Mouse (Mus musculus) layer of hippocampus, adult 18-20 months (tissue): ENCODE results near the gene Susd5. TPM values are rescaled to one million over a fixed set of nuclear protein-coding genes. Genes with fewer than 3 reads are reported as not detected.

Experiments used
- DNase-seq, 2 experiments: peaks; one replicate each; pipeline ENCODE4 v3.0.0; 2022; ENCODE audit warnings: low spot score in 2 of 2
- long read RNA-seq: library from polyadenylated mRNA; stranded (forward); transcript quantifications from one replicate; pipeline ENCODE4 v2.0.0, GENCODE M21; 2021
- total RNA-seq, 2 experiments: library from RNA; stranded (reverse); gene quantifications; 2 replicates each; pipeline ENCODE4 v1.2.3; 2021

Gene Susd5
- total RNA-seq = 1 to 10 TPM; 3.0 to 3.7 TPM
- long read RNA-seq, full-length matches to known transcripts = 10 of 11 reads
- long read RNA-seq, partial matches to known transcripts = 0 of 11 reads
- long read RNA-seq, other reads (novel, unspliced or antisense) = 1 of 11 reads

DNA sequence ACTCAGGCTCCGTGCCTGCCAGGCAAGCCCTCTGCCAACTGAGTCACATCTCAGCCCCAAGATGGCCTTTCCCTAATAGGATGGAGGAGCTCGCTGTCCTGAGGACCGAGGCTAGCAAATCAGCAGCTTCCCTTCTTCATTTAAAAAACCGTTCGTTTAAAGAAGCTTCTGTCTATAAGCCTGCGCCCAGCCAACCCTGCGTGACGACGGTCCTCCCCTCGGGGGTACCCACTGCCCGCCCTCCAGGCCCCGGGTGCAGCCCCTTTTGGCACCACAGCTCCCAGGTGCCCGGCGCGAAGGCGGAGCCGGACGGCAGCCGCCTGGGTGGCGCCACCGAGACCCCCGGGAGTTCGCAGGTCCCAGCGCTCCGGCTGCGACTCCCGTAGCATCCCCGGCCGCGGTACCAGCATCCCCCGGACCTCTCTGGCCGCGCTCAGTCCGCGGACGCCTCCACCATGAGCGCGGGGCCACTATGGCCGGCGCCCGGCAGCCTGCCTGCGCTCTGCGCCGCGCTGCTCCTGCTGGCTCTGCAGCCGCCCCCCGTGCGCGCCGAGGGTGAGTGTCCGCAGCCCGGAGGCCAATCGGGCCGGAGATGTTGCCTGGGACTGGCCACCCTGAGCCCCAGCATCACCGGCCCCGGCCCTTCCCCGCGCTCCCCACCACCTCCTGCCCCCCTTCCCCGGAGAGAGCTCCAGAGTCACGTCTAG is at the start of gene Susd5:
TSS of gene Susd5 (plus strand) at position 51 of the 707 bp plus-strand sequence.
- no peak for DNase-seq

DNA sequence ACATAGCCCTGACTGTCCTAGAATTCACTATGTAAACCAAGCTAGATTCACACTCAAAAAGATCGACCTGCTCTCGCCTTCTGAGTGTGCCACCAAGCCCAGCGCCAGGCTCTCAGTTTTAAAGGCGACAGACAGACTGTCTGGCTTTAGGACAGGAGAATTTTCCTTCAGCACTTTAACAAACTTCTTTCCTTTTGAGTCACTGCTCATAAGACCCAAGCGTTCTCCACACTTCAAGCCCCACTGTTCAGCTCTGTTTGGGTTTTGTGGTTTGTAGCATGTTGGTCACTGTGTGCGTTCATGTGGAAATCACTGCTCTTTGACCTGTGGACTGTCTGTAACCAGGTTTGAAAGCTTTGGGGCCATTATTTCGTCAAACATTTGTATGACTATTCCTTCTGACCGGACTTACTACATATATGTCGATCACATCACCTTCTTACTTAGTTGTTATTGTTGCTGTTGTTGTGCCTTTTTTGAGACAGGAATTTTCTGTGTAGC is 49.0 kb upstream of the Susd5 start:
- DNase-seq = no peak

DNA sequence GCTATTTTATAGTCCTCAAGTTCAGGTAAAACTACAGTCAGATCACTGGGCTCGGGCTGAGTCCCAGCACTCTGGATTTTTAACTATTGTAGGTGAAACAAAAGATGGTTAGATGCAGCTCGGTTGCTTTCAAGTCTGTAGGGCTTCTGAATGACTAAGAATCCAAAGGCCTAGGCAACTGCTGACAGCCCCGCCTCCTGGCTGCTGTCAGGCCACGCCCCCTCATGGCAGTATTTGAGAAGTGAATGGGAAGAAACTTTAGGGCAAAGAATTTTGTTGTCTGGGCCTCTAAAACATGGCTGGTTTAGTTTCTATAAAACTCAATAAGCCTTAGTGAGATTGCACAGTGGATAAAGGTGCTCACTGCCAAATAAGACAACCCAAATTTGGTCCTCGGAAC is 47.4 kb upstream of the Susd5 start:
- DNase-seq = no peak

DNA sequence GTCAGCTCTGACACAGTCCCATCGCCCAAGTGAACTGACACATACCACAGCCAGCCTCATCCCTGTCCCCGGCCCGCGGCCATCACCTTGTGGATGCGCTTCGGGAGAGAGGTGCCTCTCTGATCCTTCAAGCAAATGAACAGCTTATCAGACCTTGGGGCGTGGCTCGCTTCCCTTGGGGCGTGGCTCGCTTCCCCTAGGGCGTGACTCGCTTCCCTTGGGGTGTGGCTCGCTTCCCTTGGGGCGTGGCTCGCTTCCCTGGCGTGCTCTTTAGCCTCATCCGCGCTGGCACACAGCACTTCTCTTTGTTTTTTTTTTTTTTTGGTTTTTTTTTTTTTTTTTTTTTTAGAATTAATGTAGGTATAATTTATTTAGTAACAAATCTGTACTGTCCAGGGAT is 45.7 kb upstream of the Susd5 start:
- DNase-seq = no peak

DNA sequence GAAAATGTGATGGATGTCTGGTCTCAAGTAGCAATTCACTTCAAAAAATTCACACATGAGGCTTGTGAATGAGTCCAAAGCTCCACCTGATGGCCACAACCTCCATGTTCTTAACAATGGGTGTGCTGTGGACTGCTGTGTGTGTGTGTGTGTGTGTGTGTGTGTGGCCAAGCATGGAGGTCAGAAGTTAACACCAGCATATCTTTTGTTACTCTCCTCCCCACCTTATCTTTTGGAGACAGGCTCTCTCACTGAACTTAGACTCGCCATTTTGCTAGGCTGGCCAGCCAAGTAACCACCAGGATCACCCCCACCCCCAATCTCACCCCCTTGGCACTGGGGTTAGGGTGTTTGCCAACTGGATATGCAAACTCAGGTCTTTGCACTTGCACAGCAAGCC is 42.9 kb upstream of the Susd5 start:
- no peak for DNase-seq

DNA sequence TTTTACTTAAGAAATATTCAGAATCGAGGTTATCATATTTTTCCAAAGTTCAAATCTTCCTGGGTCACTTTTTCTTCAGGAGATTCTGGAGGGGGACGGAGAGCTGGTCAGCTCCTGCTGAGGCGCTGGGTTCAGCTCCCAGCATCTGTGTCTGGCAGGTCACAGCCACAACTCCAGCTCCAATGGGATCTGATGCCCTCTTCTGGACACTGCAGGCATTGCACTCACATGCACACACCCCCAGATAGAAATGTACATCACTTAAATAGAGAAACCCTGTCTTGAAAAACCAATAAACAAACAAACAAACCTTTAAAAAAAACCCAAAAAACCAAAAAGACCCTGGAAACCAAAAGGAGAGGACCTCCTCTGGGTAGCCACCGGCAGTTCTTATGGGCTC is 41.2 kb upstream of the Susd5 start:
- DNase-seq = no peak

GRCm38 (mm10) chr9:114016402-114016801 is 40.5 kb upstream of the Susd5 start:
- DNase-seq = no peak

- DNase-seq = no peak
Measured at GRCm38 (mm10) chr9:114019012-114019762, 37.8 kb upstream of the Susd5 start.

DNA sequence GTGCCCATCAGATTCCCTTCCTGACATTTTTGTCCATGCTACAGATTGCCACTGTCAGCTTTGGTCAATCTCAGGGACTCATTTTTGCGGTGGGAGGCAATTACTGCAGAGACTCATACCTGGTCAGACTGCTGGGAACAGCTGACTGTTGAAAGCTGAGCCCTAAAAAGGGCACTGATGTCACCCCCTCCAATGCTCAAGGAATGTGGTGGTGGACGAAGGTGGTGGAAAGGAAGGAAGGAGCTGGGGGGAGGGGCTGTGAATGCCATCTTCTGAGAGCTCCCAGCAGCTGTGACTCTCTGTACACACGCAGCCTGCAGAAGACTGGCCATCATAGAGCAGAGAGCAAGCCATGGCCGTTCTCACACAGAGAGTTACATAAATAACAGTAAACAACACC is 34.8 kb upstream of the Susd5 start:
- DNase-seq = no peak

DNA sequence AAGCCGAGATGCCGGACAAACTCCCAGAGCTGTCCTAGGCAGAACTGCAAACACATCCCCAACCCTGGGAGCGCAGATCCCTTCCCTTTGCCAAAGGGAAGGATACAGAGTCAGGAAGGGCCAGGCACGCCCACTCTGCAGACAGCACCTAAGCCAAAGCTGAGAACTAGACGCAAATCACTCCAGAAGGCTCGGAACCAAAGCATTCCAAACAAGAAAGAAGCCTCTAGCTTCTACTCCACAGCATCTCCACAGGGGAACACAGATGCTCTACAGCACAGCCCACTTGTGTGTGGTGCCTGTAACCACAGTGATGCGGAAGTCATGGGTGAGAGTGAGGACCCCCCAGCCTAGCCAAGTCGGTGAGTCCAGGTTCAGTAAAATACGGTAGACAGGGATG is 31.8 kb upstream of the Susd5 start:
- DNase-seq = peak in 1 of 2 experiments; percentile 21

DNA sequence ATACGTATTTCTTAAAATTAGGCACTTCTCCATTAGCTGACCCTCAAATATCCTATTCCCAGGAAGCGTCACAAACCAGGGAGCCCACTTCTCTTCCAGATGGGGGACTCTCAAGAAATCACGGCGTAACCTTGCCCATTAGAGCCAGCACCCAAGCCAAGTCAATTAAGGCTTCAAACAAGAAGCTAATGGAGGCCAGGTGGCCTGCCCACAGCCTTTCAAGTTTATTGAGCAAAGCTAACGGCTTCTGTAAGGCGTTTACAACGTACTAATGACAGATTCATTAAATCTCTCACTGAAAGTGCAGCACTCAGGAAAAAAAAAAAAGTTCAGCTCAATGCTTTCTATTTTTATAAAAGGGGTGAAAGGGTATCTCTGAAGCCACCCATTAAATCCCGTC is 31.1 kb upstream of the Susd5 start:
- DNase-seq = no peak

DNA sequence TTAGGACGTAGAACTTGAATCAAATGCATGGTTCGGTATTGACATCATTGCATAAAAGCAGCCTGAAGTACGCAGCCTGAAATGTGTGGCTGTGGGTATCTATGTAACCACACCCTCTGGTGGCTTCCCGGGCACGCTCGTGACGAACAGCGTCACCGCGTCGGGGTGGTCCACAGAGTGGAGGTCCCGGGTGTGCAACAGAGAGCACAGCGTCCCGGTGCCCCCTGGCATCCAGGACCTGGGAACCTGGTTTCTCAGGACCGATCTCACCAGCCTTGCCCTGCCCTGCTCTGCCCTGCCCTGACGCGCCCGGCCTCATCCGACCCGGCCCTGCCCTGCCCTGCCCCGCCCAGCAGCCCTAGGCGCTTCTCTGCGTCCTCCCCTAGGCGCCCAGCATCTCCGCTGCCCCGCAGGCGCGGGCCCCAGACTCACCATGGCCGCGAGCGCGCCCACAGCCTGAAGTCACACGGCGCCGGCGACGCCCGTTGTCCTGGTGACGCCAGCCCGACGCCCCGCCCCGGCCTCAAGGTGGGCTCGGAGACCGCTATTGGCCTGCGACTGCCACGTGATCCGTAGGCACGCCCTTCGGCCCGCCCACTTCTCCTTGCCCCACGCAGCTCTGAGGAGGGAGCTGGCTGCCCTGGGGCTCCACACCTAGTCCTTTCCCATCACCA is 30.5 kb upstream of the Susd5 start:
- peak; percentile 84 to 89 for DNase-seq

- no peak for DNase-seq
Measured at GRCm38 (mm10) chr9:114040945-114041344, 16.0 kb upstream of the Susd5 start.

DNA sequence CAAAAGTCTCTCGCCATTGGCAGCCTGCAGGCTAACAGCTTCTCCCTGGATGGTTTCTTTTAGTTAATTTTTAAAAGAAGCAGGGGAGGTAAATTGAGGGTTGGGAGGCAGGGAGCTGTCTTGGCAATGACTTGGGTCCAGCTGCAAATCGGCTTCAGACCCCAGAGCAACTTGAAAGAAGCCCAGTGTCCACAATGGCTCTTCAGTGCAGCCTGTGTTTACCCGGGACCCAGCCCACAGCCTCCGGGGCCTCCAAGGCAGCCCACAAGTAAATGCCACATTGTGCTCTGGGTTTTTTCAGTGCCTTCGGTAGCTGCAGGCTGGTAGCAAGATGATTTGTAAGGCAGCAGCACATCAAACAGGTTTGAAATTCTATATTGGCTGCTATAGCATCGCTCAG is 14.4 kb upstream of the Susd5 start:
- DNase-seq = no peak

GRCm38 (mm10) chr9:114044446-114044845 is 12.5 kb upstream of the Susd5 start:
- no peak for DNase-seq

DNA sequence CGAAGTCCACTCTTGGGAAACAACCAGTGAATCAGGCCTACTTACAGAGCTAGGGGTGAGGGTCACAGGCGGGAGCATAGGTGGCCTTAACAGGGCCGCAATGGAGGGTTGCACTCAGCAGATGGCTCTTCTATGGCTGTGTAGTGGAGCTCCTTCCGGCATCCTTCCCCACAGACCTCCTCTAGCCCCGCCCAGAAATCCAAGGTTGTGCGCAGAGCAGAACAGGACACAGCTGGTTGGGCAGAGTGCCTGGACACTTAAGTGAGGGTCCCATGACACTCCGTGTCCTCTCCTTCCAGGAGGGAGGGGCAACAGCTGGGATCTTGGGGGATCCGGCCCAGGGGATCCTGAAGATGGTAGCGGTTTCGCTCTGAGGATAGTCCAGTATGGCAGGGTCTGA is 10.9 kb upstream of the Susd5 start, which contains the start of gene Fbxl2:
TSS of gene Fbxl2 (minus strand) at position 164 of the 400 bp plus-strand sequence.
- no peak for DNase-seq

- no peak for DNase-seq
Measured at GRCm38 (mm10) chr9:114046676-114047075, 10.3 kb upstream of the Susd5 start.

DNA sequence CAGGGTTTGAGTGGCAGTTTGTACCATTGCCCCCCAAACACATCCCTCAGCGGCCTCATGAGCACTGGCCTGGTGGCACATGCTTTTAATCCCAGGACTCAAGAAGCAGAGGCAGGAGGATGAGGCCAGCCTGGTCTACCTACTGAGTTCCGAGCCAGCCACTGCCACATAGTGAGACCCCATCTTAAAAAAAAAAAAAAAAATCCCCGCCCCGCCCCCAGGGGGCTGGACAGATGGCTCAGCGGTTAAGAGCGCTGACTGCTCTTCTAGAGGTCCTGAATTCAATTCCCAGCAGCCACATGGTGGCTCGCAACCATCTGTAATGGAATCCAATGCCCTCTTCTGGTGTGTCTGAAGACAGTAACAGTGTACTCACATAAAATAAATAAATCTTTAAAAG is 6.8 kb upstream of the Susd5 start:
- DNase-seq = no peak

GRCm38 (mm10) chr9:114050778-114051177 is 6.2 kb upstream of the Susd5 start:
- DNase-seq = no peak

DNA sequence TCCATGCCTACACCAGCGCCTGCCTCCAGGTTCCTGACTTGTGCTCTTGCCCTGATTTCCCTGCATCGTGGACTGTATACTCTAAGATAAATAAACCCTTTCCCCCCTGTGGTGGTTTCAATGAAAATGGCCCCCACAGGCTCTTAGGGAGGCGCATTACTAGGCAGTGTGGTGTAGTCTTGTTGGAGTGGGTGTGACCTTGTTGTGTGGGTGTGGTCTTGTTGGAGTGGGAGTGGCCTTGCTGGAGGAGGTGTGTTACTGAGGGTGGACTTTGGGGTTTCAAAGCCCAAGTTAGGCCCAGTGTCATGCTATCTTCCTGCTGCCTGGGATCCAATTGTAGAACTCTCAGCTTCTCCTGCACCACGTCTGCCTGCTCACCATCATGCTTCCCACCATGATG is 4.9 kb upstream of the Susd5 start:
- no peak for DNase-seq

- no peak for DNase-seq
Measured at GRCm38 (mm10) chr9:114052866-114053265, 4.1 kb upstream of the Susd5 start.
